Mouse (Mus musculus): Measurements from ENCODE around the gene Gadd45gip1.

Gadd45gip1 gene

DNA sequence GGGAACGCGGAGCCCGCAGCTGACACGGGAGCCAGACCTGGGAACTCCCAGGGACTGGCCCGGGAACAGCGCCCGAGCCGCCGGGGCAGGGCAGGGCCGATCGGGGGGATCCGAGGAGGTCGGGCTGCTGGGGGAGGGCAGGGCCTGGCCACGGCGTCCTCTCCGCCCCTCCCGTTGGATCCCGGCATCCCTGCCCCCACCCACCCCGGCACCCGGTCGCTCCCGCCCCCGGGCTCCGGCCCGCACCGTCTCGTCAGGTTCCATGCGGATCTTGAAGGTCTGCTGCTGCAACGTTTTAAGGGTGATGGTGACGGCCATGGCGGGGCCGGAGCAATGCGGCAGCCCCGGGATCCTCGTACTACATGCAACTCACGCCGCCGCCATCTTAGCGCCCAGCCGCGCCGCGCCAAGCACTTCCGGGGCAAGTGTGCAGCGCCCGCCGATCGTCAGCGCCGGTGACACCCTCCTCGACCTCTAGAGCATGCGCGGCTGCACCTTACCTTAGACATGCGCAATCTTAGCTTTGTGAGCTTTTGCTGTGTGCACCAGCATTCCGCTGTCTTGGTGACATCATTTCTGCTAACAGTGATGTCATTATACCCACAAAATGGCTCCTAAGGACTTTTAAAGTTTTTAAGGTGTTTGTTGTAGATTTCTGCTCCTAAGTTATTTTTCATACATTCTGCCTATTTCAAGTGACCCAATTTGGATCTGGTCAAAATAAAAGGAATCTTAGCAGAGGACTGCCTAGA lies 9.1 kb downstream of the Gadd45gip1 start, which contains the start of gene Rad23a:
Gene Rad23a (minus strand): TSS at position 418 of the 752 bp plus-strand sequence.
- in situ Hi-C loops (cut with MboI; ENCODE audit: low pct_unique_long_range_greater_than_20kb in 1 of 2, low sequenced_read_pairs in 2 of 2, unreplicated experiment in 1 of 2), result no loop called here

DNA sequence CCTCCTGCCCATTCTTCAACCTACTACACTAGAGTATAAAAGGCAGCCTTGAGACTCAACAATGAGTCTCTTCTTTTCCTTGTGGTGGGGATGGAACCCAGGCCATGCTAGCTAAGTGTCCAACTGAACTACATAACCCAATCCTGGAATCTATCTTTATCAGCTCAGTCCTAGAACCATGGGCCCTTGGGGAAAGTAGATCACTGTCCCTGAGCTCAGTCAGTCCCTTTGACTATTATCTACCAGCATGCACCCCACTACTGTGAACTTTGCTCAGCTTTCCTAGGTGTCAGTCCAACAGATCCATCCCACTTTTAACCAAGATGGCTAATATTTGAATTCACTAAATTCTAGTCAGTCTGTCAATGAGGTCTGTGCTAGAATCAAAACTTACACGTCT lies 10.2 kb downstream of the Gadd45gip1 start:
- in situ Hi-C loops (cut with MboI; ENCODE audit: low pct_unique_long_range_greater_than_20kb in 1 of 2, low sequenced_read_pairs in 2 of 2, unreplicated experiment in 1 of 2), result no loop called here

DNA sequence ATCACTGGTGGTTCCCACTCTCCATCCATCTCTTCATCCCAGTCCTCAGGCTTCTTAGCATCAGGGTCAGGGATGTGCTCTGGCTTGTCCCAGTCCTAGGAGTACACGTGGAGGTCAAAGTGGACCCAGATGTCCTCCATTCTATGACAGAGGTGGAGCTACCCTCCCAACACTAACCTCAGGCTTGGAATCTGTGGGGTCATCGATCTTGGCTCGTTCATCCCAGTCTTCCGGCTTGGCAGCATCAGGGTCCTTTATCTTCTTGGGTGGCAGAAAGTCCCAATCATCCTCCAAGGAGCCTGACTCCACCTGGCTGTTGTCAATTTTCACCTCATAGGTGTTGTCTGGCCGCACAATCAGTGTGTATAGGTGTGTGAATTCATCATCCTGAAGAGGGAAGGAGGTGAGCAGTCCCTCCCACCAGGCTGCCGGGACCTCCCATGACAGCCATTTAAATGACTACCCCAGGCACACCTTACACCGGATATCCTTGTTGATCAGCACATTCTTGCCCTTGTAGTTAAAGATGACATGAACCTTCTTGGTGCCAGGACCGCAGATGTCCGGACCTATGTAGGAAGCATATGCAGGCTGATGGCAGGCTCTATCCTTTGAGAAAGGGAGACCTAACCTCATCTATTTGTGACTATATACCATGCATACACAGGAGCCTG lies 13.2 kb downstream of the Gadd45gip1 start:
- in situ Hi-C loops (cut with MboI; ENCODE audit: low pct_unique_long_range_greater_than_20kb in 1 of 2, low sequenced_read_pairs in 2 of 2, unreplicated experiment in 1 of 2), result no loop called here

DNA sequence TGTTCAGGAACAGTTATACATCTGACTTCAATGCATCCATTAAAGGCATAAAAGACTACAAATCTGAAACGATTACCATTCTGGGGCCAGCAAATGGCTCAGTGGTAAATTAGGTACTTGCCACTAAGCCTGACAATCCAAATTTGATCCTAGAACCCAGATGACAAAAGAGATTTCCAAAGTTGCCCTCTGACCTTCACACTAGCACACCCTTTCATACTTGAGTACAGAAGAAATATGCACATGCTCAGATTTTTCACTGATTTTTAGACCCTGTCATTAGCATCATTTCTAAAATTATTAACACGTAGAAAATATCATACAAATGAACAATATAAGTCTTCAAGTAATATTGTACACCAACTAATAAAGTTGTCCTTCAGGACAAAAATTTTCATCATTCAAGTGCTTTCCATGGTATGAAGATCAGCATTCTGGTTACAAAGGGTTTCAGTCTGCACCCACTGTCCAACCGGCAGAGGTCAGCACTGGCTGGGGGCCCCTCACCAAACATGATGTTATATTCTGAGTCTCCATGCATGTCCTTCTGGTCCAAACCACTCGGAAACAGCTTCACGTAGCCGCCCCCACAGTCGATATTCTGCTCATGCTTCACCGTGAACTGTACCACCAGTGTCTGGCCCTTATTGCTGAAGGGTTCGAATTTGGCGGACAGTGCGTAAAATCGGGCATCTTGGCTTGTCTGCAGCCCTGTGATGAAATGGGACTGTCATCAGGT lies 14.2 kb downstream of the Gadd45gip1 start:
- in situ Hi-C loops (cut with MboI; ENCODE audit: low pct_unique_long_range_greater_than_20kb in 1 of 2, low sequenced_read_pairs in 2 of 2, unreplicated experiment in 1 of 2), result no loop called here

DNA sequence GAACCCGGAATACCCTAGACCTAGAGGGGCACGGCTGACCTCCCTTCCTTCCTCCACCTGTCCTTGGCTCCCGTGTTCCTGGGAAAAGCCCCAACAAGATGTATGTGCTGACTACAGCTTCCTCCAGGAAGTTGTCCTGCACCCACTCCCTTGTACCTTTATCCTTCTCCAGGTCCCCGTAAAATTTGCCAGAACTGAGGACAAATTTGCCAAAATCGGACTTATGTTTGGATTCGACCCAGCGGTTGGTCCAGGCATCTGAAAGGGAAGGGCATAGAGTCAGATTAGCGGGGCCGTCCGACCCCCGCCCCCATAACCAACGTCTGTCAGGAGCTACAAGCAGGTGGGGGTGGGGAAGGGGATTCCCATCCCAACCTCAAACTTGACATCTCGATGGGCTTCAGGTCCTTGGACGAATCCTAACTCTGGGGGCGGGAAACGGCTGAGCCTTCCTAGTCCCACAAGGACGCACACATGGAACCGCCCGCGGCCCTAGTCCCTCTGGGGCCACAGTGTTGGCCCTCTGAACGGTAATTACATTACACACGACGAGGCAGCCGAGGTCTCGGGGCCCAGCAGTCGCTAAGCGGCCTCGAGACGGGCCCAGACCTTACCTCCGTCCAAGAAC lies 14.9 kb downstream of the Gadd45gip1 start:
- in situ Hi-C loops (cut with MboI; ENCODE audit: low pct_unique_long_range_greater_than_20kb in 1 of 2, low sequenced_read_pairs in 2 of 2, unreplicated experiment in 1 of 2), result no loop called here

DNA sequence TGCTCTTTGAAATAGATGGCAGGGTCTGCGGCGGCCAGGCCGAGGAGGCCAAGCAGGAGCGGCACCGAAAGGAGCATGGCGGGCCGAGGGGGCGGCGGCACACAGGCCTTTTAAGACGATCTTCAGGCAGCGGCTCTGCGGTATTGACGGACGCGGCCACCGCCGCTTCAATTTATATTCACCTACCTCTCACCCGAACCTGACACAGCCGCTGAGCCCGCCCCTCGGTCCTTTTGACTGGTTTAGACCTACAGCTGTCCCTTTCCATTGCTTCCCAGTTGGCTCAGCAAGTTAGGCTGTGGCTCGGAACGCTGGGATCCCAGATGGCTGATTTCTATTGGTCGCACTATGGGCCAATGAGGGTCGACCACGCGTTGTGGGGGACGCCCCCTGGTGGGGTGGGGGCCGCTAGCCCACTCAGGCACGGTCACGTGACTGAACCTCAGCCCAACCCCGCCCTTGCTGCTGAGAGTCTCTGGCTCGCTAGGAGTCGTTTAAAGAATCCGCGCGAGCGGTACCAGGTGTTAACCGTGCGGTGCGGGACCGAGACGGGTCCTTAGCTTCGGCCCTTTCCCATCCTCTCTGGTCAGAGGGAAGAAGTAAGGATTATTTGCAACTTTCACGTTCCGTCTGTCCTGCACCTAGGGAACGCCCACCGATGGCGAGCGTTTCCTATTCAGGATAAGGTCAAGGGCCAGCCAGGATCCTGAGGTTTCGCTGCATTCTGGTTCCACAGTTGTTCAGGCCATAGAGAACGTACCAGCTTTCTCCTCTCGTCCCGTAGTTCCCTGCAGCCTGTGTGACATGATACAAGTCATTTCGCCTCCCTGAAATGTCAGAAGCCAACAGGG lies 15.6 kb downstream of the Gadd45gip1 start, which contains the start of gene Calr:
Gene Calr (minus strand): TSS at position 213 of the 851 bp plus-strand sequence.
- in situ Hi-C loops (cut with MboI; ENCODE audit: low pct_unique_long_range_greater_than_20kb in 1 of 2, low sequenced_read_pairs in 2 of 2, unreplicated experiment in 1 of 2), result no loop called here

DNA sequence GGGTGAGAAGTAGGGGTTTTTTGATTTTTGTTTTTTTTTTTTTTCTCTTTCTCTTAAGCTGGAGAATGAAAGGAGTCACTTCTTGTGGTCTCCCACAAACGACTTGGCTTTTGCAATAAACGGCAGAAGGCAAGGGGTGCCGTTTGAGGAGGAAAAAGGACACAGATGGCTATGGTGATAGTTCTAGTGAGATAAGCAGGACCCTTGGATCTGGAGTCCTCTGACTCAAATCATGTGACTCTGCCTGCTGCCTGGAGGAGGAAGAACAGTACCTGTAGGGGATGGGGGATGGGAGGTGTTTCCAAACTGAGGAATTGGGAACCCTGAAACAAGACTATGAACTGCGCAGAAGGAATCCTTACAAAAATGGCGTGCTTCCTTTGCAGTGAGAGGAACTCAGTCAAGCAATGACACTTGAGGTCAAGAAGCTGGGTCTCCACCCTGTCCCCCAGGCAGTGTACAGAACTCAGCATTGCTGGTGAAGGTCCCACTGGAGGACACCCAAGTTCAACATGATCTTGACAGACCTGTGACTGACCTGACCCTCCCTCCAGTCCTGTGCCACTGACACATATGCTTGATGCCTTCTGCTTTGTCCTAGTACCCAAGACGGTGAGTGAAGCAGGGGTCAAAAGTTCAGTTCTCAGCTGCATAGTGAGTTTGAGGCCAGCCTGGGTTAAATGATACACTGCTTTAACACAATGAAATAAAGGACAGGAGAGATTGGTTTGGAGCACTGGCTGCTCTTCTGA lies 16.5 kb downstream of the Gadd45gip1 start:
- in situ Hi-C loops (cut with MboI; ENCODE audit: low pct_unique_long_range_greater_than_20kb in 1 of 2, low sequenced_read_pairs in 2 of 2, unreplicated experiment in 1 of 2), result no loop called here

DNA sequence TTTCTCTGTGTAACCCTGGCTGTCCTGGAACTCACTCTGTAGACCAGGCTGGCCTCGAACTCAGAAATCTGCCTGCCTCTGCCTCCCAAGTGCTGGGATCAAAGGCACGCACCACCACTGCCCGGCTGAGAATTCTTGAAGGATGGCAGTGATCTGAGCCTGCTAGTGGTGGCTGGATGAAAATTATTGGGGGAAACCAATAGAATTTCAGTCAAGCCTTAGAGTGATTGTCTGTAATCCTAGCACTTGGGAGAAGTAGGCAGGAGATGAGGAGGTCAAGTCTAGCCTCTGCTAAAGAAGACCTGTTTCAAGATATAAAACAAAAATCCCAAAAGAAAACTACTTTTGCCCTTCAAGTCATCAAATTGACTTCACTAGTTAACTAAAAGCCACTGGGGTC lies 25.1 kb downstream of the Gadd45gip1 start:
- in situ Hi-C loops (cut with MboI; ENCODE audit: low pct_unique_long_range_greater_than_20kb in 1 of 2, low sequenced_read_pairs in 2 of 2, unreplicated experiment in 1 of 2), result no loop called here

DNA sequence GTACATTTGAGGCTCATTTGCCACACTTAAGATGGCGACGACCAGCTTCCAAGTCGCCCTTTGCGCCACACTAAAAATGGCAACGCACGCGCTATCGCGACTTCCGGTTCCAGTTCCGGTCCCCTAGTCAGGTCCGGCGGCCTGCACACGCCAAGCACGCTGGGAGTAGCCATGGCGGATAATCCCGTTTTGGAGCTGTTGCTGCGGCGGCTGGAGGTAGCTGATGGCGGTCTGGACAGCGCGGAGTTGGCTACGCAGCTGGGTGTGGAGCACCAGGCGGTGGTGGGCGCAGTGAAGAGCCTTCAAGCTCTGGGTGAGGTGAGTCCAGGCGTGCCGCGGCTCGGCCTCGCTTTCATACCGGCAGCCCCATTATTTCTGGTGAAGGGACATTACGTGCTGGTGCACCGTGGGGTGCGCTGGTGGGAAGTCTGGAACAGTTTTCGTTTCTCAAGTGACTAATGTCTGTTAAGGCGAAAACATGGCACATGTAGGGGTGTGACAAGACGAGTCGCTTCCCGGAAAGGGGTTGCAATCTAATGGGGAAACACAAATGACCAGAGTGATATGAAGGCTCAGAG lies 25.6 kb downstream of the Gadd45gip1 start, which contains the start of gene Farsa:
Gene Farsa (plus strand): TSS at position 126 of the 578 bp plus-strand sequence.
- in situ Hi-C loops (cut with MboI; ENCODE audit: low pct_unique_long_range_greater_than_20kb in 1 of 2, low sequenced_read_pairs in 2 of 2, unreplicated experiment in 1 of 2), result no loop called here

DNA sequence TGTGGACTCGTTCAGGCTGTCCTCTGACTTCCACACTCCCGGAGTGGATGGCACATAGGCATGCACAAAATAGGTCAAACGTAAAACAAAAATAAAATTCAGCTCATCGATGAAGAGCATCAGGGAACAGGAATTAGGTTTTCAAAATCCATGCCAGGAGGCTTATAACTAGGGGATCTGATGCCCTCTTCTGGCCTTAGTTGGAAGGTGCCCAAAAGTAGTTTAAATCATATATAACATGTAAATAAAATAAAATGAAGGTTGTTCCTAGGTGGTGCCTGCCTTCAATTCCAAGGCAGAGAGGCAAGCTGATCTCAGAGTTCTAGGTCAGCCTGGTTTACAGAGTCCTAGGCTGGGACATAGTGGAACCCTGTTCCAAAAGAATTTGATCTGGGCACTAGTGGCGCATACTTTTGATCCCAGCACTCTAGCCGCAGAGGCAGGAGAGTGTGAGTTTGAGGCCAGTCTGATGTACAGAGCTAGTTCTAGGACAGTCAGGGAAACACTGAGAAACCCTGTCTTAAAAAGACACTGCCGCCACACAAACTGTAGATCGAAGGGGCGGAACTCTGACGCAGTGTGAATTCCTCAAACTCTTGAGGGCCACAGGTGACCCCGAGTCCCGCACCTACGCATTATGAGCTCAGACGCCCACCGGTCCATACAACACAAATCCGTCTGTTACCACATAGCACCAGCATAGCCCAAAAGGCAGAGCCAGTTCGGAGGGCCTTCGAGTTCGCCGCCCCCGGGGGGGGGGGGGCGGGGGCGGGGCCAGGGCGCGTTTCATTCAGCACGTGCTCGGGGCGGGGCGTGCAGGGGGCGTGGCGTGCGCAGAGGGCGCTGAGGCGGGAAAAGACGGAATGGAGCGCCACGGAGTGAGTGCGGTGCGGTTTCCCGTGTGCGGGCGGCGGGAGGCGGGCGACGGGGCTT lies 40.3 kb downstream of the Gadd45gip1 start, which contains the start of gene Syce2:
Gene Syce2 (plus strand): TSS at position 736 of the 933 bp plus-strand sequence.
- in situ Hi-C loops (cut with MboI; ENCODE audit: low pct_unique_long_range_greater_than_20kb in 1 of 2, low sequenced_read_pairs in 2 of 2, unreplicated experiment in 1 of 2), result no loop called here

DNA sequence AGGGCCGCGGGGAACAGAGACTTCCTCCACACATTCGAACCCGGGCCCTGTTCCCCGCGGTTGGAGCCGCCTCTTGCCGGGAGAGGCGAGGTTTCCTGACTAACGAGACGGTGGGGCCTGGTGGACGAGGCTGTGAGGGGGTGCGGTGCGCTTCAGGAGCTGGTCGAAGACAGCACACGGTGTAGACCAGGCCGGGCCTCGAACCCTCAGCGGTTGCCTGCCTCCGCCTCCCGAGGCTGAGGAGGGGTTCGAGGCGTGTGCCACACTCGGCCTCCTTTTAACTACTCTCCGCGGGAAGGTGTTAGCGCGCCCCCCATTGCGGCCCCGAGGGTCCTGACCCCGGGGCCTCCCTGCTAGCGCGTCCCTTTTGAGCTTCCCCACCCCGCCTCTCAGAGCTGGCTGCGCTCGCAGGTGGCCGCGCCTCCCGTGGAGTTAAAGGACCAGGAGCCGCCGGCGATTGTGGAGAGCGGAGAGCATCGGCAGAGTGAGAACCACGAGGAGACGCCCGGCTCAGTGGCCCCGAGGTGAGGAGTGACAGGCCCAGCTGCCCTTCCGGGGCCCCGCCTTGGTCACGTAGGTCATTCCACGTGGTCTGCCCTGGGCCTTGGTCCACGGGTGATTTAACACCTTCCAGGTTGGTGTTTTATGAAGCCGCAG lies 41.1 kb downstream of the Gadd45gip1 start:
- in situ Hi-C loops (cut with MboI; ENCODE audit: low pct_unique_long_range_greater_than_20kb in 1 of 2, low sequenced_read_pairs in 2 of 2, unreplicated experiment in 1 of 2), result no loop called here

DNA sequence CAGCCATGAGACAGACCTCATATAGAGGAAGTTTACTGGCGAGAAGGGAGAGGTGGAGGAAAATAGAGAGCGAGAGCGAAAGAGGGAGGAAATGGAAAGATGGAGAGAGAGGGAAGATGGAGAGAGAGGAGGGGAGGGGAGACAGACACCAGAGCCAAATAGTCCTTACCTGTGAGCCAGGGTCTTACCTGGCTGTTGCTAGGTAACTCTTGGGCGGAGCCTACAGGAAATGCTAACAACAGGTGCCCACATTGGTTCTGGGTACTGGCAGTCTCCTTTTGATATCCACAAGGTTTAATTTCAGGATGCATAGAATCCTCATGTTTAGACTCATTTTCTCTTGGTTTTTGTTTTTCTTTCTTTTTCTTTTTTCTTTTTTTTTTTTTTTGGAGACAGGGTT lies 41.7 kb downstream of the Gadd45gip1 start:
- in situ Hi-C loops (cut with MboI; ENCODE audit: low pct_unique_long_range_greater_than_20kb in 1 of 2, low sequenced_read_pairs in 2 of 2, unreplicated experiment in 1 of 2), result no loop called here

DNA sequence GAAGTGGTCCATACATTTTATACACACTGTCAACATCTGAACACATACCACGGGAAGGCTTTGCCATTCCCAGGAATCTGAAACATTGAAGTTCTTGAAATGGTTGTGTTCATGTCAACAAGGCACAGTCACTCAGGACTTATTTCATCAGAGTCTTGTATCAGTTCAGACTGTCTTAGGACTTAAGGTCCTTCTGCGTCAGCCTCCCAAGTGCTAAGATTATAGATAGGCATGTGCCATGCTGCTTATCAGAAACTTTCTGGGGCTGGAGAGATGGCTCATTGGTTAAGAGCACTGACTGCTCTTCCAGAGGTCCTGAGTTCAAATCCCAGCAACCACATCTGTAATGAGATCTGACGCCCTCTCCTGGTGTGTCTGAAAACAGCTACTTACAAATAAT lies 43.0 kb downstream of the Gadd45gip1 start:
- in situ Hi-C loops (cut with MboI; ENCODE audit: low pct_unique_long_range_greater_than_20kb in 1 of 2, low sequenced_read_pairs in 2 of 2, unreplicated experiment in 1 of 2), result no loop called here

DNA sequence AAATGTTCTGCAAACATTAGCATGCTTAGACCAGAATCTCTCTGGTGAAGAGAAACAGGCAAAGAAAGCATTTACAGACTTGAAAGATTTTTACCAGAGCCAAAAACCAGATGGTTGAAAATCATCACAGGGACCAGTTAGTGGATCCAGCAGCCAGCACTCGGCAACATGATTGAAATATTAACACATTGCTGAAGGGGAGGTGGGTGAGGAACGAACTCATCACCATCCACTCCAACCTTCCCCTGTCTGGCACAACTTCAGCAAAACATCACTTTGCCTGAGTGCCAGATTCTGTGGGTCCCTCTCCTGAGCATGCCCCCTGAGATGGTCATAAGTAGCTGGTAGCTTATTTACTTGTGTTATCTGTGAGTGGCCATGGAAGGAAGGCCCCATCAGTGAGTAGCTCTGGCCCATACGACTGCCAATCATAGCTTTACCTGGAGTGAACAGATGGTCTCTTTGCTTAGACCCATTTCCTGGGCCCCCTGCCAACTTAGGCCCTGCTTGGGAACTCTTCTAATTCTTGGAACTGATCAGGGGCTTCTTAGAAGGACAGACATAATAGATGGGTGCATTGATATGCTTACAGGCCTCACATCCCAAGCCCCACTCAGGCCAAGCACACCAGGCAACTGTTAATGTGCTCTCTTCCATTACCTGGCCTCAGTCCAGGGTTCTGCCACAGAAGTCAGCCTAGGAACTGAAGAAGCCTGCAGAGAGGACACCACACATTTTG lies 46.1 kb downstream of the Gadd45gip1 start:
- in situ Hi-C loops (cut with MboI; ENCODE audit: low pct_unique_long_range_greater_than_20kb in 1 of 2, low sequenced_read_pairs in 2 of 2, unreplicated experiment in 1 of 2), result no loop called here

DNA sequence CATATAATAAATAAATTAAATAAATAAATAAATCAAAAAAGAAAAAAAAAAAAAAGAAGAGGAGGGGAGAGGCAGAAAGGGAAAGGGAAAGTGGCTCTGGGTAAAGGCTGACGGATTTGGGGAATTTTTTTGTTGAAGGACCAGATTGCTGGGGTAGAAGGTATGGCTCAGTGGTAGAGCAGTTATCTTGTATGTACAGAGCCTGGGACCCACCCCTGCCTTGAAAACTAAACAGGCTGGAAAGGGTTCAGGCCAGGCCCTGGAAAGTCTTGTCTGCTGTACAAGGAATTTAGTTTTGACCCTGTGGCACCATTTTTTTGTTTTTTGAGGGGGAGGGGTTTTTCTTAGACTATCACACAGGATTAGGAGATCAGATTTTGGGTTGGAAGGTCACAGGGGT lies 47.6 kb downstream of the Gadd45gip1 start:
- in situ Hi-C loops (cut with MboI; ENCODE audit: low pct_unique_long_range_greater_than_20kb in 1 of 2, low sequenced_read_pairs in 2 of 2, unreplicated experiment in 1 of 2), result no loop called here
